Mouse (Mus musculus): ENCODE measurements around the gene Fry. TPM values are rescaled to one million over a fixed set of nuclear protein-coding genes. Genes with fewer than 3 reads are reported as not detected.

Fry gene
- total RNA-seq, 2 experiments from 2014 or later: 164 to 168 TPM

GRCm38 (mm10) chr5:150128432-150128831, 10.0 kb downstream of the Fry start:
- no peak for DNase-seq (ENCODE audit: low spot score in 2 of 2)

GRCm38 (mm10) chr5:150130144-150130543, 11.7 kb downstream of the Fry start:
- DNase-seq (ENCODE audit: low spot score in 2 of 2): no peak

DNA sequence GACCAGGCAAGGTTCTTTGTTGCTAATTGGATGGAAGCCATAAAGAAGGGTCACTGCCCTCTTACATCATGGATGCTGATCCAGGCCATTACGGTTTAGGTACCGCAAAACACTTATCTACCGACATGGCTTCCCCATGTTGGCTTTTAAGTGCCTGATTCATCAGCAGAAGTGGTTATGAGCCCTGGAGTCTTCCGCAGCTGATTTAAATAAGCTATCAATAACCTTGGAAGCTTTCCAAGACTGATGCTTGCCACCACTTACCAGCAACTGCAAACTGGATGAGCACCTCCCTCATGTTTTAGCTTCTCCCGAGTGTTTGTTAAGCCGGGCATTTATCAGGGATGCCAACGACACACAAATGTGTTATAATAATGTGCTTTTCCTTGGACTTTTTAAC, 12.7 kb downstream of the Fry start:
- DNase-seq (ENCODE audit: low spot score in 2 of 2): no peak

- no peak for DNase-seq (ENCODE audit: low spot score in 2 of 2)
Observed at GRCm38 (mm10) chr5:150134651-150135050, 16.2 kb downstream of the Fry start.

DNA sequence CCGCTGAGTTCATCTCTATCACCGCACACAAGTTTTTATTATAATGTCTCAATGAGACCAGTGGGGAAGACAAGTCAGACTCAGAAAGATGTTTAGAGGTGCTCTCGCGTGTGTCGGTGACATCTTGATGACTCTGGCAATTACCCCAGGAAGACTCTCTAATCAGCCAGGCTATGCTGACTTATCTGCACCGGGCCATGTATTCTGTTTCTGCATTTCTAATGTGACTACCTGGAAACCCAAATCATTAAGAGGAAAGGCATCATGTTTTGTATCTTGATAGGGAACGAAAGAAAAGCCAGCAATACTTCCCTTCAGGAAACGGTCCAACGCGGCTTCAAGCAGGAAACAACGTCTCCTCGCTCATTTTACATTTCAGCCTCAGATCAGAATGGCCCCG, 17.1 kb downstream of the Fry start:
- DNase-seq (ENCODE audit: low spot score in 2 of 2): no peak

DNA sequence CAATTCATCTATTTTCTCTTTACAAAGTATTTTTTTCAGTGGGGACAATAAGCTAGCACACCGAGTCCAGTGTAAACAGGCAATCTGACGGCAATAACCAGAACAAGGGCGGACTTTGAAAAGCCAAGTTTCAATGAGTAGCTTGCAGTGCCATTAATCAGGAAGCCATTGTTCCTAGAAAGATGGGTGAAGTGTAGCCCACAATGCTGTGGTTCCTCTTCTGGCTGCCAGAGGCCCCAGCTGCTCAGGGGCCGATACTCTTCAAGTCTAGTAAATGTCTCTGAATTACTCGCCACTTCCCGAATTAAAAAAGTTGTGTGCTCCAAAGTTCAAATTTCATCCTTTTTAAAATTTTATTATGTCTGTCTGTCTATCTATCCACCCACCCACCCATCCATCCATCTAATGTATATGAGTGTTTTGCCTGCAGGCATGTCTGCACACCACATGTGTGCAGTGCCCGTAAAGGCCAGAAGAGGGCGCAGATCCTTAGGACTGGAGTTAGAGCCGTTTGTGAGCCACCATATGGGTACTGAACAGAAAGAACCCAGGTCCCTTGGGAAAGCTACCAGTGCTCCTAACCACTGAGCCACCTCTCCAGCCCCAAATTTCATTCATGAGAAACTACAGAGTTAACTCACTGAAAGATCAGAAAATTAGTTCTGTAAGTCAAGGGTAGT, 19.5 kb downstream of the Fry start:
- no peak for DNase-seq (ENCODE audit: low spot score in 2 of 2)

DNA sequence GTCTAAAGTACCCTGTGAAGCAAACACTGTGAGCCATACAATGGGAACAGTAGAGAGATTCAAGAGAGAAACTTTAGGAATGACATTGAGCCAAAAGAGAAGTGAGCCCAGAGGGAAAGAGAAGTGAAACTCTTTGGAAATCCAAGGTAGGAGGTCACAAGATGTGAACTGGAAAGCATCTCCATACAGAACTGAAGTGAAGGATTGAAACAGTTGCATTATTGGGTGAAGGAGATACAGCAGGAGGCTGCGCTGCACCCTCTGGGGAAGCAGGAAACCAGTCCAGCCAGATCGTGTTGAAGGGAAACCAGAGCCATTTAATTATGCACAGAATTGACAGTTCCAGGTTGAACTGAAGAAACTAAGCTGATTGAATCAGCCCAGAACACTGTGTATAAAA, 22.1 kb downstream of the Fry start:
- DNase-seq (ENCODE audit: low spot score in 2 of 2): no peak

- no peak for DNase-seq (ENCODE audit: low spot score in 2 of 2)
Observed at GRCm38 (mm10) chr5:150145967-150146366, 27.5 kb downstream of the Fry start.

DNA sequence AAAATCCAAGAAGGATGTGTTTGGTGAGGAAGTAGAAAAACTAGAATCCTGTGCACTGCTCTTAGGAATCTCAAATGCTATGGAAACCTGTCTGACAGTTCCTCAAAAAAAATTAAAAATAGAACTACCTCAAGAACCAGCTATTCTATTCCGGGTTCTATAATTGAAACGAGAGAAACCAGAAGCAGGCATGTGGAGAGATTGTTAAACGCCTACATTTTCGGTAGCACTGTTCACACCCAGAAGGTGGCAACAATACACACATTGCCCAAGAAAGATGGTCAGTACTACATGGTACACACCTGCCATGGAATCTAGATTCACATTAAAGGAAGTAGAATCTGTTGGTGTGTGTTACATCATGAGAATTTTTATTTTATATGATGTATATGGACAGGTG, 28.2 kb downstream of the Fry start:
- DNase-seq (ENCODE audit: low spot score in 2 of 2): no peak

- DNase-seq (ENCODE audit: low spot score in 2 of 2): no peak
Observed at GRCm38 (mm10) chr5:150149725-150150124, 31.3 kb downstream of the Fry start.

DNA sequence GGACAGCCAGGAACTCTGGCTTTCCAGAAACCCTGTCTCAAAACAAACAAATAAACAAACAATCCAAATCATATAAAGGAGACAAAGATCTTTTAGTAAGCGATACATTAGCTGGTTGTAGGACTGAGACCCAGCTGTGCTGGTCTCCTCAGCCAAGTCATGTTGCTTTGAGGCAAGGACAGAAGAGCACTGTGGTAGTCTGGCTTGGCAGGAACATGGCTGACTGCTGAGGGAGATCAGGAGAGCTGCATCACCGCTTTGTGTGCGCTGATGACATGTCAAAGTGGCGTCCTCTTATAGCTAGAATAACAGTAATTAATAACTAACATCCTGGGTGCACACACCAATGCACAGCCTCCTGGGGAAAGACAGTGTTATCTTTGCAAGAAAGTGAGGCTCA, 32.5 kb downstream of the Fry start:
- no peak for DNase-seq (ENCODE audit: low spot score in 2 of 2)

- no peak for DNase-seq (ENCODE audit: low spot score in 2 of 2)
Observed at GRCm38 (mm10) chr5:150152071-150152879, 33.8 kb downstream of the Fry start.

- no peak for DNase-seq (ENCODE audit: low spot score in 2 of 2)
Observed at GRCm38 (mm10) chr5:150152880-150153281, 34.4 kb downstream of the Fry start.

- no peak for DNase-seq (ENCODE audit: low spot score in 2 of 2)
Observed at GRCm38 (mm10) chr5:150155388-150155787, 36.9 kb downstream of the Fry start.

GRCm38 (mm10) chr5:150156063-150156786, 37.8 kb downstream of the Fry start:
- DNase-seq (ENCODE audit: low spot score in 2 of 2): peak; percentile 26 to 29

GRCm38 (mm10) chr5:150157682-150158081, 39.2 kb downstream of the Fry start:
- peak; percentile 28 to 38 for DNase-seq (ENCODE audit: low spot score in 2 of 2)

- DNase-seq (ENCODE audit: low spot score in 2 of 2): no peak
Observed at GRCm38 (mm10) chr5:150159151-150159550, 40.7 kb downstream of the Fry start.

- no peak for DNase-seq (ENCODE audit: low spot score in 2 of 2)
Observed at GRCm38 (mm10) chr5:150161193-150161592, 42.7 kb downstream of the Fry start.

- no peak for DNase-seq (ENCODE audit: low spot score in 2 of 2)
Observed at GRCm38 (mm10) chr5:150161898-150162297, 43.5 kb downstream of the Fry start.

GRCm38 (mm10) chr5:150164671-150165070, 46.2 kb downstream of the Fry start:
- DNase-seq (ENCODE audit: low spot score in 2 of 2): no peak

DNA sequence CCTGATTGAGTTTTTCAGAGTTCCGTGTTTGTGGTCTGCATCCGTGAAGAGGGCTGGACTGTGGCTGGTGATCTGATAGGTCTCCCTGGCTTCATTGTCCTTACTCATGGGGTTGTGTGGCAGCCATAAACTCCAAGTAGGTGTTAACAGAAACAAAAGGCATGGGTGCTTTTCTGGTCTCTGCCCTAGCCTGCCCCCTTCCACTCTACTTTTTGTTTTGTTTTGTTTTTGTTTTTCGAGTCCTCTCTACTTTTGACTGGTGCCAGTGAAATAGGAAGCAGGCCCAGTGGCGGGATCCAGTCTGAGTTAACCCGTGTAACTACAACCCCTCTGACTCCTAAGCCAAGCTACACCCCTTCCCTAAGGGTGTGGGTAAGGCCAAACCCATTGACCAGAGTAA, 48.4 kb downstream of the Fry start:
- DNase-seq (ENCODE audit: low spot score in 2 of 2): no peak

- no peak for DNase-seq (ENCODE audit: low spot score in 2 of 2)
Observed at GRCm38 (mm10) chr5:150167287-150167686, 48.8 kb downstream of the Fry start.

All from left cerebral cortex, adult 18-20 months (tissue).